Mouse (Mus musculus): ENCODE results near the gene Cdc42ep2.

Gene Cdc42ep2

DNA sequence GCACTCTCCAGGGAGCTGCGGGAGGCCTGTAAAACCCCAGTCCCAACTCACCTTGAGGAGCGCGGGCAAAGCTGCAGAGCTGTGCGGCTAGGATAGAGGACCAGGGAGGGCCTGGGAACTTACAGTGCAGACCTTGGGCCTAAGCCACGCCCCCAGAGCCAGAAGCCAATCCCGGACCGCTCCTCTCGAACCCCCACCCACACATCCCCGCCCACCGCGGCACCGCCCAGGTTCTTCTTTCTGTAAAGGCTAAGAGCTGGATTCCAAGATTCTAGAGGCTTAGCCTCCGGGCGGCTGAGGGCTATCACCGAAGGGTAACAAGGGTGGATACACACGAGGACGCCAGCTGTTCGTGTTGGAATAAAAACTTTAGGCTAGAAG is at the start of gene Cdc42ep2:
TSS of gene Cdc42ep2 (minus strand) at position 104 of the 381 bp plus-strand sequence.
- DNase-seq (ENCODE audit: low spot score): peak; percentile 94

DNA sequence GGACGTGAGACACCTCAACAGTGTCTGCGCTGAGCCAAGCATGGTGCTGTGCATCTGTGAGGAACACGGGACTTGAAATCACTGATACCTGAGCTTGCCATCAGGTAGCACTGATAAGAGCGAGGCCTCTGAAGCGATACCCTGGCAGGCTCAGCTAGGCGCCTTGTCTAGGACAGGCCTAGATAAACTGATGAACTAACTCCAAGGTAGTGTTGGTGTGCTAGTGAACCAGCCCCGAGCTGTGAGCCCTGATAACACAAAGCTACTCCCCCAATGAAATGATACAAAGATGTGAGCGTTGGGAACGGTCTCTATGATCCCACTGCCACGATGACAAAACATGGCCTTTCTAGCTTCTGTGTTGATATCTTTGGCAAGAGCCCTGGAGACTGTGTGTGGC is 43.0 kb upstream of the Cdc42ep2 start:
- DNase-seq (ENCODE audit: low spot score): no peak

DNA sequence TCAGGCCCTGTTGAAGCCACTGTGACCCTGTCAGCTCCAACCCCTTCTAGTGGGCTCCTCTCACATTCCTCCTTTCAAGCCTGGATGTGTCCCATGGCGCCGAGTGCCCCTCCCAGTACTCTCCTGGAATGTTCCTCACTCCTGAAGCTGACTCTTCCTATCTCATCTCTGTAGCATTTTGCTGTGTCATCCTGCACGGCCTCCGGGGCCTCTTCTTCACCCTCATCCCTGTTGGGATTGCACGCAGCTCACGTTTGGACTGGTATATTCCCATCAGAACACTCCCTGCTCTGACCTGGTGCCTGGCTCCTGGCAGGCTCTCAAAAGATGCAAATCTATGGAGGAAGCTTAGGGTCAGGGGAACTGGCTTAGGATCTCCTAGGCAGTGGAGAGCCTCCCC is 42.2 kb upstream of the Cdc42ep2 start:
- DNase-seq (ENCODE audit: low spot score): no peak

DNA sequence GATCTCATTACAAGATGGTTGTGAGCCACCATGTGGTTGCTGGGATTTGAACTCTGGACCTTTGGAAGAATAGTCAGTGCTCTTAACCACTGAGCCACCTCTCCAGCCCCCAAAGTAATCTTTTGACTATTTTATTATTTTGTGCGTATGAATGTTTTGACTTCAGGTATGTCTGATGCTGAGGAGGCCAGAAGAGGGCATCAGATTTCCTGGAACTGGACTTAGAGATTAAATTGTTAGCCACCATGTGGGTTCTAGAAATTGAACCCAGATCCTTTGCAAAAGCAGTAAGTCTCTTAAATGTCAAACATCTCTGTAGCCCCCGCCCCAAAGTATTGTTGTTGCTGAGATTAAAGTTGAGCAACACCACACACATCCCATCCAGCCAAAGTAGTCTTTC is 41.3 kb upstream of the Cdc42ep2 start:
- DNase-seq (ENCODE audit: low spot score): no peak

DNA sequence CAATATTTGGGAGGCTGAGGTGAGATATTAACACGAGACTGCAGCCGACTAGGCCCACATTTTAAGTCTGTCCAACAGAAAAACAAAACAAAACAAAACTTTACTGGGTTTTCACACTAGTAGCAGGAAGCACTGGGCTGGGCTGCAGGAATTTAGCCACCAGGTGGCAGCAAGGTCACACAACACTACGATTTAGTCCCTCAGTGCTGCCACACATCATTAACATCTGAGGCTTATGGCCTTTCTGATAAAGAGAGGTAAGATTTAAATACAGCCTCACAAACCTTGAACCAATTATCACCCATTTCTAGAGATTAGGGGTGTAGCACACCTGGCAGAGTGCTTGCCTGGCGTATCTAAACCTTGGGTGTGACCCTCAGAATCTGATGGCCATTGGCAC is 40.7 kb upstream of the Cdc42ep2 start:
- peak; percentile 66 for DNase-seq (ENCODE audit: low spot score)

DNA sequence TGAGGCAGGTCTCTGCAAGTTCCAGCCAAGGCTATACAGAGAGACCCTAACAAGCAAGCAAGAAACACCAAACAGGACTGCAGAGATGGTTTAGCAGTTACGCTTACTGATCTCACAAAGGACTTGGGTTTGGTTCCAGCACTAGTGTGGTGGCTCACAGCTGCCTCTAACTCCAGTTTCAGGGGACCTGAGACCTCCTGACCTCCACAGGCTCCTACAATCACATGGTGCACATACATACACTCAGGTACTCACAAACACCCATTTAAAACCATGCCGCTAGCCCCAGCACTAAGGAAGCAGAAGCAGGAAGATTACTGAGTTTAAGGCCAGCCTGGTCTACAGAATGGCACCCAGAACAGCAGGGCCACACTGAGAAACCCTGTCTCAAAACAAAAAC is 40.2 kb upstream of the Cdc42ep2 start:
- no peak for DNase-seq (ENCODE audit: low spot score)

DNA sequence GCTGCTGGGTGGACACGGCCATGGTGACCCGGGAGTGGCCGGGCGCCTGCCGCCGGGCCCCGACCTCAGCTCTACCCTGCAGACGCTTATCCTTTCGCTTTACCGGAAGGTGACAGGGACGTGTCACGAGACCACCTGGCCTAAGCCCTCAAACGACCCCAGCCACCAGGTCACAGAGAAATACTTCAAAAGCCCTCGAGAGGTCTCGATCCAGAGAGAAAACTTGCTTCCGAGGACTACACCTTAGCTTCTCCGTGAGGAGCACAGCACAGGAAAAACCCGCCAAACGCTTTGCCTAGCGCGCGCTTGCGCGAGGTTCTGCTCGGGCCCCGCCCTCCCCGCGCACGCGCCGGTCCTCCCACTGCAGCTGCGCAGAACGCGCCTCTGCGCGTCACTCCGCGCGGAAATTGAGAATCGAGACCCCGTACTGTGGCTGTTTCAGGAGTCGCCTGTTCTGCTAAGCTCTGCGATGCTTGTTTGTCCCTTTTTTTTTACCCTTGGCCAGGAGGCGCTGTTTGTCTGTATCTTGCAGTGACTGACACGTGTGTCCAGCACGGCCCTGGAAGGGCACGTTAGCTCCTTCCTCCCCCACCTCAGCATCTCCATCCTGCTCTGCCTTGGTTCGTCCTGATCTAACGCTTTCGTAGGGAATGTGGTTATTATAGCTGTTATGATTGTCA is 39.4 kb upstream of the Cdc42ep2 start, which contains the start of gene Pola2:
TSS of gene Pola2 (minus strand) at position 320 of the 680 bp plus-strand sequence.
- DNase-seq (ENCODE audit: low spot score): peak; percentile 88

DNA sequence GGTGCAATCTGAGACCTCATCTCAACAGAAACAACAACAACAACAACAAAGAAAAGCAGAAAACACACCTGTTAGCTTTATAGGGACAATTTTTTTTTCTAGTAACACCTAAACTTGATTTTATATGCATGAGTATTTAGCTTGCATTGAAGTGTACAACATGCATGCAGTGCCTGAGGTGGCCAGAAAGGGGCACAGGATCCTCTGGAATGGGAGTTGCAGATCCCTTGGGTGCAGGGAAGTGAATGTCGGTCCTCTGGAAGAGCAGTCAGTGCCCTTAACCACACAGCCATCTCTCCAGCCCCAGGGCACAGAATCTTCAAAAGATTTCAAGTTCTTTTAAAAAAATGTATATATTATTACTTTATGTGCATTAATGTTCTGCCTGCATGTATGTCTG is 38.0 kb upstream of the Cdc42ep2 start:
- DNase-seq (ENCODE audit: low spot score): no peak

DNA sequence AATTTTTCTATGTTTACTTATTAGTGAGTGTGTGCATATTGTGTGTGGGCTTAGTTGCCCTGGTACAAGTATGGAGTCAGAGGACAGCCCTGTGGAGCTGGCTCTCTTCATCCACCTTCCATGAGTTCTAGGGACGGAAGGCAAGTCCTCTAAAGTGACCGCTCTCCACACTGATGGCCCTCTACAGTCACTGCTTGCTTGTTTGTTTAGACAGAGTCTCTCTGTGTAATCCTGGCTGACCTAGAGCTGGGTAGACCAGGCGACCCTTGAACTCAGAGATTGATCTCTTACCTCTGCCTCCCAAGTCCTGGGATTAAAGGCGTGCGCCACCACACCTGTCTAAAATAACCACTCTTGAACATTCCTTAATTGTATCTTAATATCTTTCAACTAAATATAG is 32.8 kb upstream of the Cdc42ep2 start:
- no peak for DNase-seq (ENCODE audit: low spot score)

DNA sequence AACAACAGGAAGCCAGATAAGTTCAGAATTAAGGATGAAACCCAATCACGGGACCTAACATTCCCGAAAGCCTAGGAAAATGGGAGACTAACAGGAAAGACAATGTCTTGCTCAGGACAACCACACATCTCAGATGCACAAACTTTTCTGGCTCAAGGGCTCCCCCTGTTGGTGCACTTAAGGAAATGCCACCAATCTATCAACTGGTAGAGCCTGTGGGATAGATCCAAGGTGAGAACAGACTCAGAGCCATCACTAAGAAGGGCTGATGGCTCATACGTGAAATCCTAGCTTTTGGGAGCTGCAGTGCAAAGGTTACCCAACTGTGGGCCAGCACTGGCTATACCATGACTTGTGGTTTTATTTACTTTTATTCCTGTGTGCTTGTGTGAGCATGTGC is 32.1 kb upstream of the Cdc42ep2 start:
- DNase-seq (ENCODE audit: low spot score): peak; percentile 75

DNA sequence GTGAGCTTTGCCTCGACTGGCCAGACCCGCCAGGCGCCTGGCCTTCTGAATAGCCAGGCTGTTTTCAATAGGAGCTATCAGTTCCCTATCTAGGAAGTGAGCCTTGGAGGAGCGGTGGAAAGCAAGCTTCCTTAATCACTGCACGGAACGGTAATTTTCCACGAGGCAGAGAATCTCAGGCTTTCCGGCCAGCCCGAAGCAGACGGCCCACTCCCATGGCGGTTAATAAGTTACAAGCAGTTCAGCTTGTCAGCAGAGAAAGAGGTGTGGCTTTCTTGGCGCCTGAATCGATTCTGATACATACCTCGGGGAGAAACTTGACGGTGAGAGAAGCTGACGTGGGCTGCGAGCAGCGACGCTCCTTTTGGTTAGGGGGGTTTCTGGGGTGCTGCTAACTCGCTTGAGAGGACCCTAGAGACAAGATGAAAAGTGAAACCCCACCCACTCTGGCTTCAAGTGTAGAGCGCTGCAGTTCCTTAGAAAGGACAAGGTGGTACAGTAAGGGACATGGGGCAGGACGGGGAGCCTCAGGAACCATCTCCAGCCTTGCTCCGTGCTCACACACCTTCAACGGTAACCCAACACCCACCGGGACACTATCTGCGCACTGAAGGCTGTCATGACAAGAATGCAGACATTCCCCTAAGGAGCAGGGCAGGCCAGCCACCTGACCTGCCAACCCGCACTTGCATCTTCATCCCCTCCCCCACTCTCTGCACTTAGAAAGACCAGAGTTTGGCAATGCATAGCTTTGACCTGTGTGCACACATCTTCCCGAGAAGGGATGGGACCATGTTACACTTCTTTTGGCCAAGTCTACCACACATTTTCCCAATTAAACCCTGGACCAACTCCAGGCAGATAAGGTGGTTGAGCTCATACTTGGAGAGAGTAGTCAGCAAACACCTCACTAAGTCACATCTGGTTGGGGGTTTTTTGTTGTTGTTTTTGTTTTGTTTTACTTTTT is 31.4 kb upstream of the Cdc42ep2 start:
- DNase-seq (ENCODE audit: low spot score): no peak

DNA sequence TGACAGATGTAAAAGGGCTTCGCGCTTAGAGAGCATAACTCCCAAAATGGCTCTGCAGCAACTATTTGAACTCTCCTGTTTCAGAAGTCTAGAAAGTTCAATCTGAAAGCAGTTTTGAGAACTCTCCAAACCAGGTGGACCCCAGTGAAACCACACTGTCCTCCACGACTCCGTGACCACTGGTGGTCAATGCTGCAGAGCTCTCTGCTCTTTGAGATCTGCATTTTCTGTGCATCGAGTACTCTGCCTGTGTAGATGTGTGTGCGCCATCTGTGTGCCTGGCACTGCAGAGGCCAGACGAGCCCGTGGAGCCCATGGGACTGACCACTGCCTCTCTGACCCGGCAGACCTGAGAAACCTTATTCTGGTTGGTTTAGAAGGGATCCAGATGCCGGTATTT is 30.3 kb upstream of the Cdc42ep2 start:
- no peak for DNase-seq (ENCODE audit: low spot score)

DNA sequence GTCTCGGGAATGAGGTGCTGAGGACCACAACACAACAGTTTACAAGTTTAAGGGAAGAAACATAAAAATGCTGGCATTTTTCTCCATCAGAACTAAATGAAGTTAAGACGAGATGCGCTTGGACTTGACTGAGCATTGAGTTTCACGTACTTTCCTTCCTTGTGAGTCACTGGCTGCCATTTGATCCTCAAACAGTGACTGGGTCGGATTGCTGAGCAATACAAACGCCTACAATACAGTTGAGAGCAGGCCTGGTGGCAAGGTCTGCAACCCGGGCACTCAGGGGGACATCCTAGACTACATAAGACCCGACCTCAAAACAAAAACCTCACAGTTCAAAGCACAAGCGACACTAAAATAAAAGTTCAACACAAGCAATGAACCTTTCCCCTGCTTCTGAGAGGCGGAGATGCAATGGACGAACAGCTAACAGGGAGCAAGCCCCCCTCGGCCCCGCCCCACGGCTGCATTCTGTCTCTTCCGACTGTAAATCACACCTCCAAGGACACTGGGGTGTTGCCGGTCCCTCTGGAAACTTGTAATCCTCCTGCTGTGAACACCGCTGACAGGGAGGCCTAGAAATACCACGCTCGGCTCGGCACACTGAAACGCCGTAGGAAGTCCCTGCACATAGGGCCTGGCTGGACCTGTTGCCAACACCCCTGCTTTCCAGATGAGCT is 29.6 kb upstream of the Cdc42ep2 start:
- DNase-seq (ENCODE audit: low spot score): no peak

DNA sequence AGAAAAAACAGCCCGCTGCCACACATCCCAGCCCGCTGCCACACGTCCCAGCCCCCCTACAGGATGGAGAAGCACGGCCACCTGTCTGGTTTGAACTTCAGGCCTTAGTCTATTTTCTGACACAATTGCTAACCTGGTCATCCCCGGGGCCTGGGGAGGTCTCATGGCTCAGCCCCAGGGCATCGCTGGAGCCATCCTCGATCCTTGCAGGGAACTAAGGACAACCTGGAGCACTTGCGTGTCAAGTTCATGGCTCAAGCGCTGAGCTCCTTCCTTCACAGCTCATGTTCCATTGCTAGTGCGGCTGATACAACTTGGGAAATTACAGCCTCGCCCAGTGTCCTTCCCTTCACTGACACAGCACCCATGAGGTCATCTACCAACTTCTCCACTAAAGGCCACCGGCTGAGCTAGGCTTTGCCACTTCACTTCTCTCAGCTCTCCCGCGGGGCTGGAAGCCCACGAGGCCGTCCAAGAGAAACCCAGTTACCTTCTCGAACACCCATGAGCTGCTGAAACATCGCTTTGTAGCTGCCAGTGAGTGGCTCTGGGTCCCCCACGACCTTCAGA is 28.7 kb upstream of the Cdc42ep2 start:
- DNase-seq (ENCODE audit: low spot score): no peak

DNA sequence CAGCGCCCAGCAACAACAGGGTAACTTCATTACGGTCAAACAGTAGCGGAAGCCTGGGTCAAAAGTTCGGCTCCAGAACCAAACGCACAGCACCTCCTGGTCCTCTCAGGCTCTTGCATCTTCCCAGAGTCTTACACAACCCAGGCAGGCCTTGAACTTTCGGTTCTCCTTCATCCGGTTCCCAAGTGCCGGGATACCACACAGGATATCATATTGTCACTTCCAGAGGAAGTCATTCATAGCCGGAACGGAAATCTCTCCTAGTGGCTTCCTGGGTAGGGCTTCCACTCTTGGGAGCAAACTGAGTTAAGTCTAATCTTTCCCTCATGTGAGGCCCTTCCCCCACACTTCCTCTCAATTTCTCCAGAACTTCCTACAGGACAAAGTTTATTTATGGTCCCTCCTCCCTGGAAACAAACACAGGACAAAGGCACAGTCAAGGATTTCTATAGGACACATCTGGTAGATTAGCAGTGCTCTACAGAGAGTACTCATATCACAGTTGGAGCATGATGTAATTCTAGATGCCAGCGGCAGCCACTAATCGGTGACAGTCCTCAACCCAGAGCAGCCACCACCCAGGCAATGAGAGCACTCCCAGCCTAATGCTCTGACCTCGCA is 27.6 kb upstream of the Cdc42ep2 start:
- DNase-seq (ENCODE audit: low spot score): no peak

DNA sequence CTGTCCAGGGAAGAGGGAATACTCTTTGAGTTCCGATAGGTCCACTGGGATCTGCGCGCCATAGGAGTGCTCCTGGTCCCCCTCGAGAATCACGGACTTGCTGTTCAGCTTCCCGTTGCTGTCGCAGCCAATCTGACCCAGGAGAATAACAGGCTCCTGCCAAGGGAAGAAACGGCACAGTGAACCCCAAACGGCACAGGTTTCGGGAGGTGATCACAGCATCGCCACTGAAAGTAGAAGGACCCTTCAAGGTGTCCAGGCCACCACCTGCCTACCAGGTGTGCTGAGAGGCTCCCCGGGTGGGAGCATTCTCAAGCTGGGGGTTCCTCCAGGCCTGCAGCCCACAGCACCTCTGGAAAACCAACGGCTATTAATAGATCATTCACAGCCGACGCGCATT is 27.0 kb upstream of the Cdc42ep2 start:
- no peak for DNase-seq (ENCODE audit: low spot score)

DNA sequence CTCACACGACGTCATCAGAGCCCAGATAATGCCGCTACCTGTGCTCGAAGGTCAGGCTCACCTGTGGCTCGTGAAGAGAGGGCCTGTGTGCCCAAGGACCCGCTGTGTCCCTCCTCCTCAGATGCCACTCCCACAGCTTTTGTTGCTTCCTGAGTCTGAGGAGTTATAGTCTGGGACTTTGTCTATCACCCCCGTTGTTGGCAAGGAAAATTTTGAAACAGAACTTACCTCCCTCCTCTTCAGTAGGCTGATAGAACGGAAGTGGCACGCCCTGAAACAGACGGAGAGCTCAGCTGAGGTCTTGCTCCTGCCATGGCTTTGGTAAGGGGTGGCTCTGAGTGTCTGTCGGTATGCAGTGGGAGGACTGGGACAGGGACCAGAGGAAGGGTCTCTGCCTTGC is 25.6 kb upstream of the Cdc42ep2 start:
- DNase-seq (ENCODE audit: low spot score): no peak

DNA sequence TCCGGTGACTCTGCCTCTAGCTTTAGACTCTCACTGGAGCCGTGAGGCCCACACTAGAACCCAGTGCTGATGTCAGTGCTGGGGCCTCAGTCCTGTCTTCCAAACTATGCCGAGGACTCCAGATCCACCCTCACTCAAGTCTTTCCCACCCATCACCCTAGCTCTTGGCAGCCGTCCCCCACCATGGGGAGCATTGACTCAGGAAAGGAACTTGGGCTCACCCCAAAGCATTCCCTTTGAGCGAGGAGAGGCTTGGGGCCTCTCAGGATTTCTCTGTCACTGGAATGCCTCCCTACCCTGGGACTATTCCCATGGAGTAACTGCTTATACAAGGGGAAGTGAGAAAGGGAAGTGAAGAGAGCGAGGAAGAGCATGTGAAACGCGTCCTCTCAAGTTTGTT is 21.3 kb upstream of the Cdc42ep2 start:
- DNase-seq (ENCODE audit: low spot score): no peak

DNA sequence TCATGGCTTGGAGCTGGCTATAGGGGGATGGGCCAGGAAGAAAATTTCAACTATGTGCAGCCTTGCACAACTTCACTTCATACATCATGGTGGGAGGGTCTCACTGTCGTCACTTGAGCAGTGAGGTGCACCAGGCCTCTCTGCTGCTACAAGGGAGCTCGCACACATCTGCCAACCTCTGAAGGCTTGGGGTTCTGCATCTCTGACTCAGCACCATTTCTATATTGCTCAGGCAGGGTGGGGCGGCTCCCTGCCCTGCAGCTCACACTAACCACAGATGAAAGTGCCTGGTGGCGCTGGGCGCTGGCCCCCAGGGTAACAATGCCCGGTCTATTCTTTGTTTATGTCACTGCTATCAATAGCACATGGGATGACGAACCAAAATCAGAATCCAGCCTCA is 20.4 kb upstream of the Cdc42ep2 start:
- DNase-seq (ENCODE audit: low spot score): no peak

DNA sequence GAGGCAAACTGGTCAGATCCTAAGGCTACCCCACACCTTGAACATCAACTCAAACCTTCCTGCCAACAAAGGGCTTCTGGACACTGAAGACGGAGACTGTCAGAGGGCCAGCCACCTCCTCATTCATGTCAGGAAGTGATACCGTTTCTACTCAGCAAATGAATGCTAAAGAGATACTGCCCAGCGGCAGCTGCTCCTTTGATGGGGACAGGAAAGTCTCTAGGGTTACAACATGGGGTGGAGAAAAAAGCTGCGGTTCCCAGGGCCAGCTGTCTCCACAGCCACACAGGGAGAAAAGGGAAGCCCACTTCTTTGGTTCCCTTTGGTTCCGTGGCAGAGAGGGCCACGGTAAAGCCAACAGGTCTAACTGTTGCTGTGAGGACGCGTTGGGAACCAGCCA is 19.5 kb upstream of the Cdc42ep2 start:
- DNase-seq (ENCODE audit: low spot score): no peak

DNA sequence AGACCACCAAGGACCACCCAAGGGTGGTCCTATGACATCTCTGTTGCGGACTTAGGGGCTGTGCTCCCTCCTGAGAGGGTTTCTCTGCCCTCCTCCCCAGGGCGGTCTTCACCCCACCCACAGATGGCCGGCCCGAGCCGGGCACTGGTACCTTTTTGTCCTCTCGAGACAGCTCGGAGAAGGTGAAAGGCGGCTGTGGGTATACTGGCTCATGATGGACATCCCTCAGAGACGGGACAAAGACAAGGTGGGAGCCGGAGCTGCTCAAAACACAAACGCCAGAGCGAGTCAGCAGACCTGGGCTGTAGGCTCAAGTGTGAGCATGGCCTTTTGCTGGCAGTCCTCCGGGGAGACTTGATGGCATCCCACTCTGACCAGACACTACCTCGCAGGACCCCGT is 18.8 kb upstream of the Cdc42ep2 start:
- no peak for DNase-seq (ENCODE audit: low spot score)

DNA sequence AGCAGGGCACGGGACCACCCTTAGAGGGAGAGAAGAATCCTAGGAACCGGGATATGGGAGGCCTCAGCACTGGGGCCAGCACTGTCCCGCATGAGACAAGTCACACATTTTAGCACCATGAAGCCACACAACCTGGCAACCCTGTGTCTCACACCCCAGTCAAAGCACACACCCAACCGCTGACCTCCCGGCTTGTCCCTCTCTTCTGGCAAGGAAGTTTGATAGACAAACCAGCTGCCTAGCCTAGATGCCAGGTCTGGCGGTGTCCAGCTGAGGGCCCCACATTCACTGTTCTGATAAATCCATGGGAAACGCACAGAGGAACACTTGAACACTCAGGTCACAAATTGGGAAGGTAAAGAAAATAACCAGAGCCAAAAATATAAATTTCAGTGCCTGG is 18.0 kb upstream of the Cdc42ep2 start:
- no peak for DNase-seq (ENCODE audit: low spot score)

Data from ovary, postnatal 36 days (tissue).